Comparison of ENCODE assay signal across 26 mouse cellular contexts in the genomic region with DNA sequence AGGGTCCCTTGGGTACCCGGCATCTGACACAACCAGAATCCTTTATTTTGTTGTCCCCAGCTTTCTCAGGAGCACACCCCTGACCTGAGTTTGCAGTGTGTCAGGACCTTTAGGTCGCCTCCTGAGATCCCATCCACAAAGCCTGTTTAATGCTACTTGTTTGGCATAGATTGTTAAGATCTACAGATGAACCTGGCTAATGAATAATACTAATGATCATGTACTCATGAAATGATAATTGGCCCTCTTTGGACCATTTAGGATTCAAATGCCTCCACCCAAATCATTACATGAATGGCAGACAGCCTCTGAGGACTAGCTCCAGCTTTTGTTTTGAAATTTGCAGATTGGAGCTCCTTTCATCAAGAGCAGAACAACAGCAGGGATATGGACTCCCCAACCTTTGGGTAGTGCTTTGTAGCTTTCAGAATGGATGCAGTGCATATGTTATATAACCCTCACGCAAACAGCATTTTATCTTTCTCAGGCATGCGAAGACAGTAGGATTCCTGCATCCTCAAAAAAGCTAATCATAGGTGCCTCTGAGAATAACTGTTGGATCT.
DNase-seq lines count a peak whose midpoint lies in the region; ATAC-seq lines count a peak whose summit lies in the region.
"Had no signal": no experiment of that assay in that cellular context is flagged by ENCODE, and none has a peak within 500 bp of the region (broad histone marks: within the 10 kb centered on the region; RNA-seq: fewer than 3 reads in every experiment).

No protein-coding gene starts in this region.

- no peak overlapping the region for H3K9ac ChIP-seq in embryonic facial prominence, embryonic 14.5 days (ENCODE audit: low read depth, low read length)
- H3K9ac ChIP-seq in hindbrain, embryonic 14.5 days, result no peak overlapping the region
- no peak overlapping the region for H3K9ac ChIP-seq in hindbrain, embryonic 11.5 days (ENCODE audit: low read depth, low read length)
- H3K9ac ChIP-seq in forebrain, embryonic 14.5 days (ENCODE audit: low read length), result no peak overlapping the region
- H3K9ac ChIP-seq in neural tube, embryonic 15.5 days (replicated peaks), result no peak overlapping the region
- H3K9ac ChIP-seq: heart, embryonic 13.5 days; liver, embryonic 14.5 days; stomach, embryonic 15.5 days had no signal

- peak; percentile 40 for DNase-seq in embryonic facial prominence, embryonic 14.5 days (ENCODE audit: low spot score)
- no peak for DNase-seq in embryonic facial prominence, embryonic 10.5 days (ENCODE audit: low spot score)
- no peak for DNase-seq in hindbrain, embryonic 14.5 days (ENCODE audit: low spot score)
- DNase-seq in hindbrain, embryonic 11.5 days (ENCODE audit: low spot score), result no peak
- peak; percentile 61 for DNase-seq in forebrain, embryonic 14.5 days (ENCODE audit: low spot score)
- DNase-seq in right cerebral cortex, postnatal 14 days, result no peak
- DNase-seq: adrenal gland, adult 2 months; adrenal gland, postnatal 36 days; cerebellum, adult 2 months; cerebellum, postnatal 14 days; gastrocnemius, postnatal 10 days; heart, postnatal 10 days; kidney, adult 11 months; kidney, postnatal 14 days; liver; lung, adult 2 months; lung, postnatal 10 days; thymus, postnatal 14 days had no signal

- H3K9me3 ChIP-seq in embryonic facial prominence, embryonic 14.5 days (ENCODE audit: control insufficient read depth, low read length), result no peaks in the 10 kb centered on the region
- no peaks in the 10 kb centered on the region for H3K9me3 ChIP-seq in embryonic facial prominence, embryonic 10.5 days
- H3K9me3 ChIP-seq in hindbrain, embryonic 14.5 days (ENCODE audit: control insufficient read depth, low read length), result no peaks in the 10 kb centered on the region
- H3K9me3 ChIP-seq in hindbrain, embryonic 11.5 days (ENCODE audit: control insufficient read depth, low read length), result no peaks in the 10 kb centered on the region
- H3K9me3 ChIP-seq in forebrain, embryonic 14.5 days (replicated peaks; ENCODE audit: control insufficient read depth, low read length), result no peaks in the 10 kb centered on the region
- H3K9me3 ChIP-seq in neural tube, embryonic 15.5 days (replicated peaks), result no peaks in the 10 kb centered on the region
- H3K9me3 ChIP-seq: heart, embryonic 13.5 days; stomach, embryonic 15.5 days had no signal

- H3K4me3 ChIP-seq in embryonic facial prominence, embryonic 14.5 days (ENCODE audit: low read depth, low read length), result no peak overlapping the region
- no peak overlapping the region for H3K4me3 ChIP-seq in embryonic facial prominence, embryonic 10.5 days
- H3K4me3 ChIP-seq in hindbrain, embryonic 14.5 days (replicated peaks; ENCODE audit: low read length), result no peak overlapping the region
- H3K4me3 ChIP-seq in hindbrain, embryonic 11.5 days (ENCODE audit: low read depth, low read length), result no peak overlapping the region
- H3K4me3 ChIP-seq in forebrain, embryonic 14.5 days (ENCODE audit: low read depth, low read length), result no peak overlapping the region
- H3K4me3 ChIP-seq in neural tube, embryonic 15.5 days (replicated peaks), result no peak overlapping the region
- H3K4me3 ChIP-seq: heart, embryonic 13.5 days; stomach, embryonic 15.5 days had no signal

- no peak overlapping the region for H3K4me2 ChIP-seq in embryonic facial prominence, embryonic 14.5 days (ENCODE audit: low read depth, low read length)
- H3K4me2 ChIP-seq in hindbrain, embryonic 14.5 days (replicated peaks), result no peak overlapping the region
- no peak overlapping the region for H3K4me2 ChIP-seq in hindbrain, embryonic 11.5 days (replicated peaks; ENCODE audit: low read depth, low read length)
- no peak overlapping the region for H3K4me2 ChIP-seq in forebrain, embryonic 14.5 days (ENCODE audit: low read length)
- no peak overlapping the region for H3K4me2 ChIP-seq in neural tube, embryonic 15.5 days
- H3K4me2 ChIP-seq: heart, embryonic 13.5 days; midbrain, embryonic 11.5 days; stomach, embryonic 15.5 days had no signal

- no peaks in the 10 kb centered on the region for H3K4me1 ChIP-seq in embryonic facial prominence, embryonic 14.5 days (ENCODE audit: control insufficient read depth, insufficient read depth, low read length)
- H3K4me1 ChIP-seq in embryonic facial prominence, embryonic 10.5 days, result peaks cover 20% of the 10 kb centered on the region
- H3K4me1 ChIP-seq in hindbrain, embryonic 14.5 days (replicated peaks; ENCODE audit: control insufficient read depth, insufficient read depth, low read length), result 0 out of 2 replicates have a peak, but pooled peaks cover 12% of the 10 kb centered on the region
- no peaks in the 10 kb centered on the region for H3K4me1 ChIP-seq in hindbrain, embryonic 11.5 days (replicated peaks; ENCODE audit: control insufficient read depth, insufficient read depth, low read length)
- peaks cover 6% of the 10 kb centered on the region; the same call in 1 of the 2 replicates for H3K4me1 ChIP-seq in forebrain, embryonic 14.5 days (ENCODE audit: control insufficient read depth, insufficient read depth, low read length)
- peaks cover 26% of the 10 kb centered on the region for H3K4me1 ChIP-seq in neural tube, embryonic 15.5 days
- H3K4me1 ChIP-seq: stomach, embryonic 15.5 days had no signal

- peak; percentile 28; the same call in 1 of the 2 replicates for ATAC-seq in embryonic facial prominence, embryonic 14.5 days (ENCODE audit: low read depth)
- ATAC-seq in hindbrain, embryonic 14.5 days (ENCODE audit: low FRiP score), result no peak
- no peak for ATAC-seq in hindbrain, embryonic 11.5 days (ENCODE audit: low FRiP score)
- peak; percentile 40 for ATAC-seq in forebrain, embryonic 14.5 days
- ATAC-seq in neural tube, embryonic 15.5 days (ENCODE audit: low FRiP score), result no peak
- ATAC-seq: activated CD4-positive, CD25-positive, alpha-beta regulatory T cell, adult 4 months; inflammation-experienced regulatory T-cells, adult 6 months had no signal

- no peak overlapping the region for H3K27ac ChIP-seq in embryonic facial prominence, embryonic 14.5 days (replicated peaks; ENCODE audit: low read depth, low read length)
- H3K27ac ChIP-seq in embryonic facial prominence, embryonic 10.5 days (replicated peaks), result no peak overlapping the region
- H3K27ac ChIP-seq in hindbrain, embryonic 14.5 days, result peak overlapping the region; percentile 36; the same call in 1 of the 2 replicates
- no peak overlapping the region for H3K27ac ChIP-seq in hindbrain, embryonic 11.5 days (ENCODE audit: low read depth, low read length)
- peak overlapping the region; percentile 46; the same call in 1 of the 2 replicates for H3K27ac ChIP-seq in forebrain, embryonic 14.5 days (ENCODE audit: low read depth, low read length)
- peak overlapping the region; percentile 58 for H3K27ac ChIP-seq in neural tube, embryonic 15.5 days (replicated peaks)
- H3K27ac ChIP-seq: heart, embryonic 13.5 days; liver, embryonic 14.5 days; stomach, embryonic 15.5 days had no signal

- H3K36me3 ChIP-seq in embryonic facial prominence, embryonic 14.5 days (ENCODE audit: control insufficient read depth, insufficient read depth, low read length), result no peaks in the 10 kb centered on the region
- H3K36me3 ChIP-seq in embryonic facial prominence, embryonic 10.5 days (replicated peaks), result no peaks in the 10 kb centered on the region
- no peaks in the 10 kb centered on the region for H3K36me3 ChIP-seq in hindbrain, embryonic 14.5 days (replicated peaks; ENCODE audit: control insufficient read depth, insufficient read depth)
- no peaks in the 10 kb centered on the region for H3K36me3 ChIP-seq in hindbrain, embryonic 11.5 days (ENCODE audit: control insufficient read depth, insufficient read depth, low read length)
- no peaks in the 10 kb centered on the region for H3K36me3 ChIP-seq in forebrain, embryonic 14.5 days (ENCODE audit: control insufficient read depth, insufficient read depth, low read length)
- H3K36me3 ChIP-seq in neural tube, embryonic 15.5 days, result no peaks in the 10 kb centered on the region
- H3K36me3 ChIP-seq: heart, embryonic 13.5 days; stomach, embryonic 15.5 days had no signal

- H3K27me3 ChIP-seq in embryonic facial prominence, embryonic 14.5 days (replicated peaks; ENCODE audit: control insufficient read depth, insufficient read depth, low read length), result no peaks in the 10 kb centered on the region
- no peaks in the 10 kb centered on the region for H3K27me3 ChIP-seq in embryonic facial prominence, embryonic 10.5 days (replicated peaks; ENCODE audit: low read depth, poor library complexity, severe bottlenecking)
- no peaks in the 10 kb centered on the region for H3K27me3 ChIP-seq in hindbrain, embryonic 14.5 days (ENCODE audit: control insufficient read depth, insufficient read depth, low read length)
- no peaks in the 10 kb centered on the region for H3K27me3 ChIP-seq in hindbrain, embryonic 11.5 days (ENCODE audit: control insufficient read depth, insufficient read depth, low read length)
- H3K27me3 ChIP-seq in forebrain, embryonic 14.5 days (replicated peaks; ENCODE audit: control insufficient read depth, insufficient read depth, low read length), result no peaks in the 10 kb centered on the region
- no peaks in the 10 kb centered on the region for H3K27me3 ChIP-seq in neural tube, embryonic 15.5 days (replicated peaks)
- H3K27me3 ChIP-seq: CH12.LX; heart, embryonic 13.5 days; stomach, embryonic 15.5 days had no signal

- WGBS in embryonic facial prominence, embryonic 14.5 days, result 81% methylated on average over 4 of the region's 4 CpGs
- 79% methylated on average over 4 of the region's 4 CpGs for WGBS in embryonic facial prominence, embryonic 10.5 days
- 74% methylated on average over 4 of the region's 4 CpGs for WGBS in hindbrain, embryonic 14.5 days
- WGBS in hindbrain, embryonic 11.5 days, result 77% methylated on average over 4 of the region's 4 CpGs
- WGBS in forebrain, embryonic 14.5 days, result 32% methylated on average over 4 of the region's 4 CpGs
- WGBS in neural tube, embryonic 15.5 days, result 64% methylated on average over 4 of the region's 4 CpGs

Comparison
In these comparisons a context has a peak if more than half of its experiments do, and no peak if none do; other contexts are left out.
1. DNase-seq: peak in embryonic facial prominence, embryonic 14.5 days (single experiment) and forebrain, embryonic 14.5 days (single experiment); none in embryonic facial prominence, embryonic 10.5 days (single experiment), hindbrain, embryonic 14.5 days (single experiment), hindbrain, embryonic 11.5 days (single experiment) and right cerebral cortex, postnatal 14 days (single experiment).
2. H3K27ac ChIP-seq: peak in hindbrain, embryonic 14.5 days (single experiment), forebrain, embryonic 14.5 days (single experiment) and neural tube, embryonic 15.5 days (single experiment); none in embryonic facial prominence, embryonic 14.5 days (single experiment), embryonic facial prominence, embryonic 10.5 days (single experiment) and hindbrain, embryonic 11.5 days (single experiment).
3. ATAC-seq: peak in embryonic facial prominence, embryonic 14.5 days (single experiment) and forebrain, embryonic 14.5 days (single experiment); none in hindbrain, embryonic 14.5 days (single experiment), hindbrain, embryonic 11.5 days (single experiment) and neural tube, embryonic 15.5 days (single experiment).